Mouse (Mus musculus): ENCODE results near the gene Calml3.
"Not testable (repeated sequence)": the region's sequence is repeated elsewhere in the genome, so short reads cannot be mapped to it uniquely, and the experiment has no call there.

Gene Calml3

DNA sequence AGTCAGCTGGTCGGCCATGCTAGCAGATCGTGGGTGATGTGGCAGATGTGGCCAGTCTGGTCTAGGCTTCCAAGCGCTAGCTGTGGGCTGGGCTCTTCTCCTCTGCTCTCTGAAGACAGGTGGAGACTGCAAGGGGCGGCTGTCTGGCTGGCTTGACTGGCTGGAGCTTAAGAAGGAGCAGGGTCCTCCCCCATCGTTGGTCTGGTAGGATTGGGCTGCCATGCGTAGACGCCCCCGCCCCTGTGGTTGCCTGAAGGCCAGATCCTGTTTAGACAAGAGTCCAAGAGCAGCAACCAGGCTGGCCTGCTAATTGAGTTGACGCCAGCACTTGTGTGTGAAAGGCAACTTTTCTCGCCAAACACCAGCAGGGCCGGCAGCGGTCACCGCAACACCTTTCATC, at the start of gene Calml3:
Gene Calml3, minus strand, starts transcription at position 131 of the 400 bp plus-strand sequence.
- in situ Hi-C loops (cut with MboI, MseI): no loop called here

DNA sequence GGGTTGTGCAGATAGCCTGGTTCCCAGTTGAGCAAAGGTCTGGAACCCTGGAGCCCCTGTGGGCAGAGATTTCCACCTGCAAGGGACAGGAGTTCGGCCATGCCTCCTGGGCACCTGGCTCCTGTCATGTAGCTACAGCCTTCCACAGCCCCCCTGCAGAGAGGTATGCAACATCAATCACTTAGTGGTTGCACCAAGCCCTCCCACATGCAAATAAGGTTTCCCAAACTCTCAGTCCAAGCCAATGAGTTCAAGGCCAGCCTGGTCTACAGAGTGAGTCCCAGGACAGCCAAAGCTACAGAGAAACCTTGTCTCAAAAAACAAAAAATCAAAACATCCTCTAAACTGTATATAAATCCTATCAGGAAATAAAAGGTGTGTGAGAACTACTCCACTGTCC, 46.2 kb upstream of the Calml3 start:
- in situ Hi-C loops (cut with MboI, MseI): no loop called here

DNA sequence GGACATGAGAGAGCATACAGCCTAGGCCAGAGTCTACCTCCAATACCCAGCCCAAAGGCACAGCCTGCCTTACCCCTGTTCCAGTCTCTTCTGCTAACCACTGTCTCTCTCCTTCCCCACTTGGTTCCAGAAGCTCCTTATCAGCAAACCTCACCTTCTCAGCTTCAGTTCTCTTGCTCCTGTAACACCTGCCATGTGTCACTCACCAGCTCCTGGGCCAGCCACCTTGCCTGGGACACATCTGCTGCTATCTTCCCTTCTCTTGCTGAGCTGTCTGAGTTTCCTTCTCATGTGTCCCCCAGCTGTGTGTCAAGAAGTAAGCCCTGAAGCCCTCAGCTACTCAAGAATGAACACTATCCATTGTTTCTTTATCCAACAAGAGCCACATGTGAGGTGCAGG, 36.5 kb upstream of the Calml3 start:
- in situ Hi-C loops (cut with MboI, MseI): not testable (repeated sequence)

DNA sequence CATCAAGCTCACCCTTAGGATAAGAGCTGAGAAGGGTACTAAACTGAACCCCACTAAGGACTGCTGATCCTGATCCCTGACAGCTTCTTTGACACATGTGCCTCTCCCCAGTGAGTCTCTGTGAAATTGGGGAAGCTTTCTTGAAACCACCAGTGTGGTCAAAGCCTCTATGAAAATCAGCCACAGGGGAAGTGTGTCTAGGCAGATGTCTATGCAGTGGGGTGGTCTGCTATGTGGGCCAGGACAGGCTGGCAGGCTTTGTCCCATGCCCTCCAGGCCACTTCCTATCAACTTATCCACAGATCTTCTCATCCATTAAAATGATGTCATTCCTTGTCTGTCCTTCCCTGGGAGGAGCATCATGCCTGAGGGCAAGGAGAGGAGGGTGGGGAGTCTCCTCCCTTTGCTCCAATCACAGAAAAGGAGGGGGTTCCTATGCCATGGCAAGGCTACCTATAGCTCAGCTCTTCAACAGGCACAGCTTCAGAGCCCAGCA, 33.2 kb upstream of the Calml3 start, which contains the start of gene Calm4:
Gene Calm4, plus strand, starts transcription at position 446 of the 496 bp plus-strand sequence.
- in situ Hi-C loops (cut with MboI, MseI): not testable (repeated sequence)

DNA sequence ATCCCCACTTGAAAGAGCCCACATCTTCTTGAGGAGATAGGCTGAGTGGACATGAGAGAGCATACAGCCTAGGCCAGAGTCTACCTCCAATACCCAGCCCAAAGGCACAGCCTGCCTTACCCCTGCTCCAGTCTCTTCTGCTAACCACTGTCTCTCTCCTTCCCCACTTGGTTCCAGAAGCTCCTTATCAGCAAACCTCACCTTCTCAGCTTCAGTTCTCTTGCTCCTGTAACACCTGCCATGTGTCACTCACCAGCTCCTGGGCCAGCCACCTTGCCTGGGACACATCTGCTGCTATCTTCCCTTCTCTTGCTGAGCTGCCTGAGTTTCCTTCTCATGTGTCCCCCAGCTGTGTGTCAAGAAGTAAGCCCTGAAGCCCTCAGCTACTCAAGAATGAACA, 29.5 kb upstream of the Calml3 start:
- in situ Hi-C loops (cut with MboI, MseI): not testable (repeated sequence)

DNA sequence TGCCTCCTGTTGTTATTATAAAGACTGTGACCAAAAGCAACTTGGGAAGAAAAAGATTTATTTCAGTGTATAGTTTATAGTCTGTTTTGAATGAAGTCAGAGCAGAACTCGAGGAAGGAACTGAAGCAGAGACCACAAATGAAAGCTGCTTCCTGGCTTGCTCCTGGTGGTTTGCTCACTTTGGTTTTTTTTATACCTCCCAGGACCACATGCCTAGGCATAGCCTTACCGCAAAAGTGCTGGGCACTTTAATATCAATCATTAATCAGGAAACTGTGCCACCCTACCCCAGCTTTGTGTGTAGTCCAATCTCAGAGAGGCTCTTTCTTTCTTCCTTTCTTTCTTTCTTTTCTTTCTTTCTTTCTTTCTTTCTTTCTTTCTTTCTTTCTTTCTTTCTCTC, 28.3 kb upstream of the Calml3 start:
- in situ Hi-C loops (cut with MboI, MseI): no loop called here

DNA sequence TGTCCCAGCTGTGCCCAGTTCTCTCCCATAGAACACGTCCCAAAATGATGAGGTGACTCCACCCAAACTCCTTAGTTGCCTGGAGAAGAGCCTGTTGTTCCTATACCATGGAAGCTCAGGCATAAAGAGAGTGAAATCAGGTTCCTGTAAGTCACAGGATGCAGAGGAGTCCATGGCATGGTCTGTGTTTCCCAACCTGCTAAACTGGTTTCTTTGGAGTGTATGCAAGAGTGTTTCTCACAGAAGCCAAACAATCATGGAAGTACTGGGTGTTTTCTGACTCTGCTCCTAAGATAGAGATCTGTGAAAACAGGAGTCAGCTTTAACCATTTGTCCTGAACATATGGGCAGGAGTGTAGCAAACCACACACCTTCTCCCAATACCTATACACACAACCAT, 27.9 kb upstream of the Calml3 start:
- in situ Hi-C loops (cut with MboI, MseI): no loop called here

DNA sequence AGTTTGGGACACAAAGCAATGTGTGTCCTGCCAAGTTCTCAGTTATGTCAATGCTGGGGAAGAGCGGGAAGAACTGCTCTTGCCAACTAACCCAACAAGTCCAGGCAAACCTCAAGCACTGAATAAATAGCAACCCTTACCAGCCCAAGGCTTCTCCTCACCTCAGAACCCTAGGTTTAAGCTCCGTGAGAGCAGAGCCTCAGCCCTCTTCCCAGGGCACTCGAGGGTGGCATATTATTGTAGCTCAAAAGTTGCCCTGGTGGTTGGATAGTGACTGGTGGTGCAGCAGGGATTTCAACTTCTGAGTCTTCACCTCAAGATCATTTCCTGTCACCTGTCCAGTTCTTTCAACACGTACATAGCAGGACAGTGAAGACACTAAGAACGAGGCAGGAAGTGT, 27.4 kb upstream of the Calml3 start:
- in situ Hi-C loops (cut with MboI, MseI): no loop called here

DNA sequence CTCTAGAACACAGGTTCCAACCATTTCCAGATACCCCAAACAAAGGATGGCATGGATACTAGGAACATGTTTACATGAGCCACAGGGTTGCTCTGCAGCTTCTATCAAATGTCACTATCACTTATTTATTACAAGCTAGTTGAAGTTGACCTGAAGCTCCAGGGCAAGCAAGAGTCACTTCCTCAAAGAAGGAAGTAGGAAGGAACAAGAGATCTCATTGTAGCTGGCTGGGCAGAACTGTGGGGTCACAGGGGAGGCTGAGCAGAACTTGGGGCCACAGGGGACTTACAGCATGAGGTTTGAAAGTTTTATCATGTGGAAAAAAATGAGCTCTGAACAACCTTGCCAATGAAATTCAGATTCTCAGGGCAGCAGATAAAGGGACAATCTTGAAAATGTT, 21.6 kb upstream of the Calml3 start:
- in situ Hi-C loops (cut with MboI, MseI): loop anchor here (10.0 kb wide), 1 partner anchor 749 kb away; the partner anchor contains the start of gene Akr1c21

DNA sequence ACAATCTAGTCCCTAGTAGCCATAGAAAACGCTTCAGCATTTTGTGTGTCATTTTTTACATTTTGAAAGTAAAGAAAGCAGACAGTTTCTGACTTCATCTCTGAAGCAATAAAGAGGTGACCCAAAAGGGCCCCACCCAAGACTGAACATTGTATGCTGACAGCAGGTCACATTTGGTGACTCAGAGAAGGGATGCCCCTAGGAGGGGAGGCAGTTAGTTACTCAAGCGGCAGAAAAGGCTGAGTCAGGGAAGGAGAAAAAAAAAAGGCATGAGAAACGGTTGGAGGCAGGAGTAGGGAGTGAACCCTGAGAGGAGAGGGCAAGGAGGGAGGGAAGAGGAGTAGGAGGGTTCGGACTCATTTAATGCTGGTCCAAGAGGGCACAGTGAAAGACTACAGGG, 18.0 kb upstream of the Calml3 start:
- in situ Hi-C loops (cut with MboI, MseI): loop anchor here (10.0 kb wide), 1 partner anchor 753 kb away; the partner anchor contains the start of gene Akr1c21

DNA sequence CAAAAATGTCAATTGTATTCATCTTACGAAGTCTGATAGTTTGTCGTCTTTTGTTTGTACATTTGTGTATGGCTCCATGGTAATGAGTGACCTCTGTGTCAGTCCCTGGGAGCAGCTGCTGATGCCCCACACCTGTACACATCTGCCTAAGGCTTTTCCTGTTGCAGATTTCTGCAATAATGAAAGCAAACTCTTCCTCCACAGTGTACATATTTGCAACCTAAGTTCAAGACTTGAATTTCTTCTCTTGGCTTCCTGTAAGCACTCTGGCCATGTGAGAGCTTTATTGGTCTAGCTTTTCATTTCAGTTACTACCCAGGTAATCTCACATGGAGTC, 14.6 kb upstream of the Calml3 start:
- in situ Hi-C loops (cut with MboI, MseI): no loop called here

DNA sequence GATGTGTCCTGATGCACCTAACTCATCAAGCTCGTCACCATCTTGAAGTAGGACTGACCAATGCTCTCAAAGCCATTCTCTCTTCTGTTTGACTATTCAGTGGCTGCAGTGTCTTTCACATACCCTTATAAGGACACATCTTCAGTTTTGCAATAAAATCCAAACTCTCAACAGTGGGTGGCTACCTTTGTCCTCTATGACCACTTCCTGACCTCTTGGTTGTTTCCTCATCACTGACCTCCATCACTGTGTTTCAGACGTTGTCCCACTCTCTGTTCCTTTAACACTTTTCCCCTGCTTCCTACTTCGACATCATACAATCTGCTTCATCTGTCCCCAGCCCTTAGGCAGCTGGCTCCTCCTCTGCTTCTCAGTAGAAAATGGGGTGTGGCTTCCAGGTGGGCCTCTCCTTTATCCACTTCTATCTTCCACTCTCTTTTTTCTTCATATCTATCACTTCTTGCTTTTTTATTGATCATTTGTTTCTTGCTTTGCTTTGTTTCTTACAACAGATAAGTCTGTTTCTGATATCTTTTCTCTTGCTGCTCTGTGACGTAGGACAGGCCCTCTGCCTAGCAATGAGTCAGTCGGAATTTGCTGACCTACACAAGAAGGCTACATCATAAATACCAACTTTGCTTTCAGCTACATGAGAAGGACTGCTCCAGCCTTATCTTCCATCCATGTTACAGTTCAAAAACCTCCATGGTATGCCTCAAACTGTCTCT, 14.1 kb upstream of the Calml3 start:
- in situ Hi-C loops (cut with MboI, MseI): no loop called here

DNA sequence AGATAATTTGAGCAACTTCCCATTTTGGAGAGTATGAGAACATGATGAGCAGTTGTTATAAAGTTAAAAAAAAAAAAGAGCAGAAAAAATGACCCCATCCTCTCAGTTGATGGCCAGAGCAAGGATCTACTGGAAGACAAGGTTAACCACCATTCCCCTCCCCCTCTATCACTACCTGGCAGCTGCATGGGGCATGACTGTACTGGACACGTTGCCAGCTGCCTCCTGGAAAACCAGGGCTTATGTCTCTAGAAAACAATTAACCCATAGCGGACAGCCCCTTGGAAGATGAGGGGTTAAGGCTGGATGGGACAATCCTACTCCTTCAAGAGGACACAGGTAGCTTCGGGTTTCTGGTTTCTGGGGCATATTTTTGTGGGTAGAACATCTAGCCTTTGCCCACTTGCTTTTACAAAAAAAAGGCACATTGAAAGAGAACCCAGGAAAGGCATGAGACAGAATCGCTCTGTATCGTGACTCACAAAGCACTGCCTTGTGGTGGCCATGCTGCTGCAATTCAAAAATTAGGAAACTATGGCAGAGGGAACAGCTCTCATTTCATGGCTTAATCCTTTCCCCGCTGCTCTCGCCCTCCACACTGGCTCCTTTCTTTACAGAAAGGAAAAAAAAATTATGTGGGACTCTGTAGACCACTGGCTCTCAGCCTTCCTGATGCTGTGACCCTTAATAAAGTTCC, 3.2 kb upstream of the Calml3 start:
- in situ Hi-C loops (cut with MboI, MseI): no loop called here

DNA sequence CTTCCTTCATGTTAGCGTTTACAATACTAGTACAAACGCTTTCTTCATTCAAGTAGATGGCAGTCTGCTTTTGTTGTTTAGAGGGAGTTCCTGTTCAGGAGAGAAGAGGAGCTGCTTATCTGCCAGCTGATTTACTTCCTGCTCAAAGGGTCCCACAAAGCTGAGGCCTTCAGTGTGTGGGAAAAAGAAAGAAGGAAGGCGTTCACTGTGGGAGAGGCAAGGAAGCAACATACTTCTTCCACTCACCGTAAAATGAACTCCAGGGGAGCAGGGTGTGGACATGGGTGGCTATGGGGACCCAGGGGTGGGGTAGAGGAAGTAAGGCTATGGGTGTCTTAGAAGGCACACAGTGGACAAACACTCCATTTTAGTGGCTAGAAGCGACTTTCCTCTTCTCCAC, 1.5 kb upstream of the Calml3 start:
- in situ Hi-C loops (cut with MboI, MseI): no loop called here

DNA sequence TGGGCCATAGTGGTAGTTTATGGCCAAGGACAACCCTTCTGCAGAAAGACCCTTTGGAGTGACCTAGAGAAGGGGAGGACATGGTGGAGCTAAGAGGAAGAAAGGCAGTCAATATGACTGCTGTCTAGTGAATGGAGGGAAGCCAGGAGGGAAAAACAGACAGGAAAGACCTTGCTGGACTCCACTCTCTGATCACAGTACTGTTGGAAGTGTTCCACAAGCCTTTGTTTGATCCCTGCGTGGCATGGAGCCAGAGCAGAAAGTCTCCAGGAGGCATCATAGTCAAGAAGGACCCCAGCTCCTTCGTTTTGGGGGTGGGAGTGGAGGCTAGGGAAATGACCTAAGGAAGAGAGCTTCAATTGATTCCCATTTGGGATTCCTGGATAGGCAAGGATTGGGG, 1.0 kb upstream of the Calml3 start:
- in situ Hi-C loops (cut with MboI, MseI): no loop called here

DNA sequence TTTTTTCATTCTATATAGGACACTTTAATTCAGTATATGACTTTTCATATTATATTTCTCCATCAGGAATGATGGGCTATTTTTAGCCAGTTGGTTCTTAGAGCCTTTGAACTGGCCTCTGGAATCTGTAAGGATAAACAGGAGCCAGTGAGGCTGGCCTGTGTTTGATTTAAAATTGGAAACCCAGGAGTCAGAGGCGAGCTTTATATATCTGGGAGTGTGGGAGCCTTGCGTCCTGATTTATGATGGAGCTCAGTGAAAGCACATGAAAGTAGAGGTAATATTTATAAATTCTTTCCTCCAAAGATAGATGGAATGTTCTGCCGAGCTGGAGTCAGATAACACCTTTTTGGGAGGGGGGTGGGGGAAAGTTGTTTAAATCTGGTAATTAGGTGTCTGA, 4.7 kb downstream of the Calml3 start:
- in situ Hi-C loops (cut with MboI, MseI): loop anchor here (5.0 kb wide), 1 partner anchor 68 kb away; no protein-coding TSS in a partner anchor

DNA sequence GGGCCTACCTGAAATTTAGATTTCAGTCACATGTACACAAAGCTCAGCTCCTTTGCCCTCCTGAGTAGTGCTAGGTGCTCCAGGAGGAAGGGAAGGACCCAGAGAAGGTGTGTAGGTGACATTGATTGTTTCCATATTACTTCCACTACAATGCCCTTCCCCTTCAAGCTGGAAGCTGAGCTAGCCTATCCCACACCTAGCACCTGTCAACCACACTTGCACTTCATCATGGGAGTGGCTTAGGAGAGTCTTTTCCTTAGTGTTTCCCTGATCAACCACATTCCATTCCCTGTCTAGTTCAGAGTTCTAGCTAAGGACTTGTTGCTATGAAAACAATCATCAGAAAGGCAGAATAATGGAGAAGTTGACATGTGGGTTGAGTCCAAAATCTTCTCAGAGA, 5.4 kb downstream of the Calml3 start:
- in situ Hi-C loops (cut with MboI, MseI): loop anchor here (5.0 kb wide), 1 partner anchor 69 kb away; no protein-coding TSS in a partner anchor

DNA sequence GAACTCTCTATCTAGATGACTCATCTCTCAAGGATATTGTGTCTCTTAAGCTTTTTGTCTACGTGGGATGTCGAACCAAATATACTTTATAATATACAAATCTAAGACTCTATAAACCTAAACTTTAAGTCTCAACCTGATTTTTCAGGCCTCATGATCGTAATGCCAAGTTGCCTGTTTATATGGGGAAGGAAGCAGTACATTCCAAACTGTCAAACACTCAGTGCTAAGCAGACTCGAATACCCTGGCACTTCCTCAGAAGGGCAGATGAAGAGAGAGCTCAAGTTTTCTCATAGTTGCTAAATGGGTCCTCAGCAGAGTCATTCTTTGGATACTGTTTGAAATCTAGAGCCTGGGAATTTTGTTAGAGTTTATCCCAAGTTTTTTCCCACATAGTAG, 7.5 kb downstream of the Calml3 start:
- in situ Hi-C loops (cut with MboI, MseI): loop anchor here (5.0 kb wide), 1 partner anchor 71 kb away; no protein-coding TSS in a partner anchor

DNA sequence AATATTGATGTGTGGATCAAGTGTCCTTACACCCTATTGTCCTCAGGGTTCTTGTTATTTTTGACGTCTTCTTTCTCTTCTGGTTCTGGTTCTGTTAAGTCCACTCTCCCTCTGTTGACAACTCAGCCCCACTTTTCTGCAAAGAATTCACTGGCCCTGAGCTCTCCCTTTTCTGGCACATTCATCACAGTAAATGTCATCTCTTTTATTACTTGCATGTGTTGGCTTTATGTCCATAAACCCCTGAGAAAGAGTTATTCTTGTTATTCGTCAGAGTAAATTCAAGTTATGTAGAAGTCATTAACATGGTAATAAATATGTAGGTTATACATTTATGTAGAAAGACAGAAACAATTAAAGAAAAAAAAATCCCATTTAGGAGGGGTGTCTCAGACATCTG, 14.6 kb downstream of the Calml3 start:
- in situ Hi-C loops (cut with MboI, MseI): no loop called here

DNA sequence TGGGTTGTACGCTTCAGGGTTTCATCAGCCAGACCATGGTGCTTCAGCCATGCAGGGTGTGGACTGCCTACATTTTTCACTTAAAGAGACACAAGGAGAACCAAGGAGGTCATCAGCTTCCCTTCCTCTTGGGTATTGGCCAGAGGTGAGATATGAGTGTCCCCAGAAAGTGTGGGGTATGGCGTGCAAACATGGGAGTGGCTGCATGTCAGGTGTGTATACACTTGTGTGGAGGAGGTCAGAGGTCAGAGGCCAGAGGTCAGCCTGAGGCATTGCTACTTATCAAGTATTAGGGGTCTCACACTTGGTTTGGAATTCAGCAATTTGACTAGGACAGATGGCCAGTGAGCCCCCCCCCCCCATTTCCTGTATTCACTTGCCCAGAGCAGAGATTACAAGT, 15.5 kb downstream of the Calml3 start:
- in situ Hi-C loops (cut with MboI, MseI): no loop called here

DNA sequence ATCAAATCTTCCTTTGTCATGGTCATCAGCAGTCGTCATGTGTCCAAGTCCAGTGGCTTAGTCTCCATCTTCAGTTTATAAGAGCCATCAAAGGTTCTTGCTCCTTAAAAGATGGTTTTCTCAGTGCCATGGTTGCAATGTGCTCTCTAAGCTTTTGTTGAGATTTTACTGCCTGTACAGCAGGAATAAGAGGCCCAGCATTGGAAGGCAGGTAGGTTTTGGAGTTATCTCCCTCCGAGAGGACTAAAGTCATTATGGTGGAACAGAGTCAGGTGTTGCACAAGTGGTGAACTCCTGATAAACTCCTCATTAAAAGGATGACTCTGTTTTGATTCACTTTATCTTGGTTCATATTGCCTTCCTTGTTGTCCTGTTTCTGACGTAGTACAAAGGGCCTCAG, 16.5 kb downstream of the Calml3 start:
- in situ Hi-C loops (cut with MboI, MseI): no loop called here

DNA sequence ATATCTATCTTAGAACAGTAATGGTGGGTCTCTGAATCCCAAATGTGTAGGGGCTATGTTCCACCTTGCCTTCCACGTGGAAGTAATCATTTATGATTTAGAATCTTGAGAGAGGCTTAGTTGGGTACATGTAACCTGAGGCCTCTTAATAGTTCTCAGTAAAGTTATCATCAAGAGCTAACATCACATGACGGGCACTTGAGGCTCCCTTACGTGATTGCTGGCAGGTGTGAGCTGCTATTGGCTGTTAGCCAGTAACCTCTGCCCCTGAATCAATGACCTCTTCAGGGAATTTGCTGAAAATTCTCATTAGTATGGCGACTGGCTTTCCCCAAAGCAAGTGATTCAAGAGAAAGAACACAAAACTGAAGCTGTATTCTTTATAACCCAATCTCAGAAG, 17.0 kb downstream of the Calml3 start:
- in situ Hi-C loops (cut with MboI, MseI): no loop called here

DNA sequence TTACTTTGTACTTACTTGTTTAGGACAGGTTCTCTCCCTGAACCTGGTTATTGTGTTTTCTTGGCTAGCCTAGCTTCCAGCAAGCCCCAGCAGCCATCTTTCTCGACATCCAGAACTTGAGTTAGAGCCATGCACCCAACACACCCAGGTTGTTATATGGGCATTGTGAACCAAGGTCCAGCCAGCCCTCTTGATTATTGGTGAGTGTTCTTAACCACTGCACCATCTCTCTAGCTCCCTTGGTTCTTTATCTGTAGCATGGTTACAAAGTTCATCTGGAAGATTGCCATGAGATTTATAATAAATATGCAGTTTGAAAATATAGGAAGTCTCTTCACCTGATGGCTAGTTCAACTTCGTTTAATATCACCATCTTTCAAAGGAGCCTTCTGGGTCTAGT, 20.5 kb downstream of the Calml3 start:
- in situ Hi-C loops (cut with MboI, MseI): no loop called here

All from T-helper 1 cell (primary cell).